In the genomic region with DNA sequence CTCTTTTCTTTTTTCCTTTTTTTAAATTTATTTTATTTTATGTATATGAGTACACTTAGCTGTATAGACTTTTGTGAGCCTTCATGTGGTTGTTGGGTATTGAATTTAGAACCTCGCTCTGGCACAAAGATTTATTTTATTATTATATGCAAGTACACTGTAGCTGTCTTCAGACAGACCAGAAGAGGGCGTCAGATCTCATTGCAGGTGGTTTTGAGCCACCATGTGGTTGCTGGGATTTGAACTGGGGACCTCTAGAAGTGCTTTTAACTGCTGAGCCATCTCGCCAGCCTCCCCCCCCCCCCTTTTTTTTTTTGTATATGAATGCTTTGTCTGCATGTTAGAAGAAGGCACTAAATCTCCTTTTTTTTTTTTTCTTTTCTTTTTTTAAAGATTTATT, we compare ENCODE assay signal across 25 mouse cellular contexts. TPM values are rescaled to one million over a fixed set of nuclear protein-coding genes. Genes with fewer than 3 reads are reported as not detected.
A peak's percentile ranks its signal among the peaks of the same experiment; 100 is the strongest.
DNase-seq lines count a peak whose midpoint lies in the region; ATAC-seq and TF ChIP-seq lines count a peak whose summit lies in the region.
"Had no signal": no experiment of that assay in that cellular context is flagged by ENCODE, and none has a peak within 500 bp of the region (broad histone marks: within the 10 kb centered on the region; RNA-seq: fewer than 3 reads in every experiment).

No protein-coding gene starts in this region.

- peaks cover 0 to 21% of the 10 kb centered on the region in 2 experiments; a peak in 2 of 4 replicates for H3K4me1 ChIP-seq in MEL (ENCODE audit: control insufficient read depth in 1 of 2, insufficient read depth in 2 of 2, low read length in 2 of 2)
- H3K4me1 ChIP-seq in hindbrain, embryonic 12.5 days: no peaks in the 10 kb centered on the region
- no peaks in the 10 kb centered on the region for H3K4me1 ChIP-seq in midbrain, embryonic 14.5 days (ENCODE audit: control insufficient read depth, insufficient read depth, low read length)
- H3K4me1 ChIP-seq: forebrain, embryonic 15.5 days; limb, embryonic 12.5 days; neural tube, embryonic 15.5 days had no signal

- H3K36me3 ChIP-seq in MEL (ENCODE audit: control insufficient read depth in 1 of 2, insufficient read depth in 2 of 2, low read length in 2 of 2): peaks cover 18 to 82% of the 10 kb centered on the region in 2 experiments
- peaks cover 13% of the 10 kb centered on the region; the same call in 1 of the 2 replicates for H3K36me3 ChIP-seq in splenic B cell, adult 2 months (ENCODE audit: control insufficient read depth, insufficient read depth, low read length, poor library complexity, severe bottlenecking)
- H3K36me3 ChIP-seq in hindbrain, embryonic 12.5 days: peaks cover 67% of the 10 kb centered on the region
- peaks cover 82% of the 10 kb centered on the region for H3K36me3 ChIP-seq in midbrain, embryonic 14.5 days (ENCODE audit: control insufficient read depth, insufficient read depth, low read length)

- H3K79me2 ChIP-seq in MEL (ENCODE audit: control insufficient read depth, insufficient read depth, low read length, poor library complexity): no peaks in the 10 kb centered on the region

- TF ChIP-seq EP300 in MEL (IDR thresholded peaks at IDR 0.05; ENCODE audit: low read depth in 1 of 2, low read length in 2 of 2): no peak

- H3K4me2 ChIP-seq in hindbrain, embryonic 12.5 days (replicated peaks): no peak overlapping the region
- H3K4me2 ChIP-seq in midbrain, embryonic 14.5 days (ENCODE audit: low read length): no peak overlapping the region
- H3K4me2 ChIP-seq: forebrain, embryonic 15.5 days; heart, embryonic 11.5 days; limb, embryonic 12.5 days; liver, embryonic 13.5 days; neural tube, embryonic 15.5 days had no signal

- no peak overlapping the region for H3K27ac ChIP-seq in layer of hippocampus, adult 2 months
- H3K27ac ChIP-seq in MEL (ENCODE audit: control insufficient read depth, low read depth, low read length): no peak overlapping the region
- no peak overlapping the region for H3K27ac ChIP-seq in hindbrain, embryonic 12.5 days
- no peak overlapping the region for H3K27ac ChIP-seq in midbrain, embryonic 14.5 days (replicated peaks; ENCODE audit: low read depth, low read length)
- H3K27ac ChIP-seq: forebrain, embryonic 15.5 days; limb, embryonic 12.5 days; liver, embryonic 13.5 days; macrophage; neural tube, embryonic 15.5 days had no signal

- 84% methylated on average over 3 of the region's 3 CpGs for WGBS in hindbrain, embryonic 12.5 days
- WGBS in midbrain, embryonic 14.5 days: 79% methylated on average over 3 of the region's 3 CpGs

- no peaks in the 10 kb centered on the region for H3K9me3 ChIP-seq in MEL (replicated peaks; ENCODE audit: insufficient read depth, low read length)
- H3K9me3 ChIP-seq in hindbrain, embryonic 12.5 days (replicated peaks): no peaks in the 10 kb centered on the region
- no peaks in the 10 kb centered on the region for H3K9me3 ChIP-seq in midbrain, embryonic 14.5 days (ENCODE audit: control insufficient read depth, low read length)
- H3K9me3 ChIP-seq: forebrain, embryonic 15.5 days; limb, embryonic 12.5 days; liver, embryonic 13.5 days; neural tube, embryonic 15.5 days had no signal

- no peak for DNase-seq in layer of hippocampus, adult 2 months (ENCODE audit: low spot score in 2 of 2)
- no peak for DNase-seq in layer of hippocampus, adult 11-12 months (ENCODE audit: low spot score)
- DNase-seq in CD4-positive helper T cell, adult 2 months (ENCODE audit: low read depth, low spot score): peak; percentile 5
- peak; percentile 54 for DNase-seq in MEL (ENCODE audit: low read depth, low spot score)
- DNase-seq in splenic B cell, adult 2 months (ENCODE audit: low read depth, low spot score): peak; percentile 9
- no peak for DNase-seq in Muller cell, postnatal 12 days (ENCODE audit: inconsistent ontology term)
- no peak for DNase-seq in midbrain, embryonic 14.5 days
- DNase-seq: adrenal gland, postnatal 10 days; B cell, adult 2 months; cerebellum, adult 18-20 months; cerebellum, postnatal 25 days; embryo, embryonic 11 days; gastrocnemius, postnatal 10 days; heart, adult 11 months; kidney, postnatal 25 days; liver, embryonic 13.5 days had no signal

- no peaks in the 10 kb centered on the region for H3K27me3 ChIP-seq in MEL (ENCODE audit: control insufficient read depth in 1 of 2, insufficient read depth in 2 of 2, low read length in 2 of 2)
- H3K27me3 ChIP-seq in splenic B cell, adult 2 months (ENCODE audit: control insufficient read depth, insufficient read depth, low read length, poor library complexity, severe bottlenecking): no peaks in the 10 kb centered on the region
- no peaks in the 10 kb centered on the region for H3K27me3 ChIP-seq in hindbrain, embryonic 12.5 days
- no peaks in the 10 kb centered on the region for H3K27me3 ChIP-seq in midbrain, embryonic 14.5 days (ENCODE audit: control insufficient read depth, insufficient read depth, low read length)
- H3K27me3 ChIP-seq: forebrain, embryonic 15.5 days; limb, embryonic 12.5 days; liver, embryonic 13.5 days; neural tube, embryonic 15.5 days had no signal

- TF ChIP-seq RAD21 in MEL (IDR thresholded peaks at IDR 0.05; ENCODE audit: low read depth, low read length): no peak

- TF ChIP-seq POLR2A in MEL (IDR thresholded peaks at IDR 0.05; ENCODE audit: control insufficient read depth in 1 of 2, insufficient read depth in 1 of 2, low read depth in 1 of 2, low read length in 2 of 2, poor library complexity in 1 of 2): no peak

- peak; percentile 30 for TF ChIP-seq CTCF in layer of hippocampus, adult 2 months (conservative IDR thresholded peaks at IDR 0.05)
- peak in 2 of 3 experiments; percentile 21 to 41; a peak in 3 of 6 replicates for TF ChIP-seq CTCF in MEL (IDR thresholded peaks at IDR 0.05 in 2 of 3, conservative IDR thresholded peaks at IDR 0.05 in 1 of 3; ENCODE audit: control insufficient read depth in 1 of 3, insufficient read depth in 1 of 3, low read depth in 2 of 3, low read length in 3 of 3, poor library complexity in 1 of 3, severe bottlenecking in 1 of 3)

- no peak overlapping the region for H3K4me3 ChIP-seq in layer of hippocampus, adult 2 months
- H3K4me3 ChIP-seq in MEL (ENCODE audit: control insufficient read depth in 1 of 2, insufficient read depth in 1 of 2, low read depth in 2 of 2, low read length in 2 of 2): no peak overlapping the region
- no peak overlapping the region for H3K4me3 ChIP-seq in hindbrain, embryonic 12.5 days
- H3K4me3 ChIP-seq in midbrain, embryonic 14.5 days (replicated peaks; ENCODE audit: low read depth, low read length): no peak overlapping the region
- H3K4me3 ChIP-seq: forebrain, embryonic 15.5 days; limb, embryonic 12.5 days; liver, embryonic 13.5 days; neural tube, embryonic 15.5 days had no signal

- no peak for ATAC-seq in hindbrain, embryonic 12.5 days (ENCODE audit: low FRiP score)
- no peak for ATAC-seq in midbrain, embryonic 14.5 days (ENCODE audit: low FRiP score, low TSS enrichment)
- ATAC-seq: activated CD4-positive, CD25-positive, alpha-beta regulatory T cell, adult 4 months; forebrain, embryonic 15.5 days; hindbrain, embryonic 16.5 days; intestine, postnatal 0 days had no signal

- H3K9ac ChIP-seq in MEL (ENCODE audit: control insufficient read depth, low read depth, low read length, poor library complexity, severe bottlenecking): no peak overlapping the region
- no peak overlapping the region for H3K9ac ChIP-seq in hindbrain, embryonic 12.5 days
- no peak overlapping the region for H3K9ac ChIP-seq in midbrain, embryonic 14.5 days (replicated peaks; ENCODE audit: low read length)
- H3K9ac ChIP-seq: forebrain, embryonic 15.5 days; limb, embryonic 12.5 days; liver, embryonic 13.5 days; neural tube, embryonic 15.5 days had no signal

TF ChIP-seq in MEL, 35 proteins besides CTCF, POLR2A, EP300 and RAD21:
- TF ChIP-seq SMC3 (IDR thresholded peaks at IDR 0.05; ENCODE audit: low read depth, low read length): 0 out of 2 replicates have a peak, but pooled peaks have one; percentile 6
- no peak for TF ChIP-seq HCFC1 (IDR thresholded peaks at IDR 0.05; ENCODE audit: low read depth, low read length)

RNA-seq across cellular contexts. Expression of gene Cdk12, which starts 35.6 kb away (rescaled TPM):
- total RNA-seq in layer of hippocampus, adult 2 months (2021): 10 to 100 TPM; 40.9 to 47.0 TPM
- 34.3 and 35.2 TPM in 2 replicates for total RNA-seq in MEL (2012; rRNA removed)
- polyA plus RNA-seq in MEL (2012; ENCODE audit: insufficient read depth in 1 of 2, insufficient read length in 2 of 2, low read depth in 1 of 2, low replicate concordance in 2 of 2, missing spikeins in 1 of 2): 10 to 100 TPM; 34.6 to 45.5 TPM
- 14.6 and 15.1 TPM in 2 replicates for polyA plus RNA-seq in hindbrain, embryonic 12.5 days (2016; fragmentation: Nextera tagmentation; extraction: Ambion mirVana)
- 11.1 and 12.4 TPM in 2 replicates for polyA plus RNA-seq in midbrain, embryonic 14.5 days (2014; fragmentation: Nextera tagmentation; extraction: Ambion mirVana)

RNA-seq across cellular contexts. Expression of gene Med1, which starts 45.3 kb away (rescaled TPM):
- total RNA-seq in layer of hippocampus, adult 2 months (2021): 10 to 100 TPM; 53.4 to 54.5 TPM
- 39.9 and 43.6 TPM in 2 replicates for total RNA-seq in MEL (2012; rRNA removed)
- polyA plus RNA-seq in MEL (2012; ENCODE audit: insufficient read depth in 1 of 2, insufficient read length in 2 of 2, low read depth in 1 of 2, low replicate concordance in 2 of 2, missing spikeins in 1 of 2): 100 to 1,000 TPM in 1 of 2 experiments, 10 to 100 TPM in 1; 58.6 to 122 TPM
- 74.3 and 84.9 TPM in 2 replicates for polyA plus RNA-seq in hindbrain, embryonic 12.5 days (2016; fragmentation: Nextera tagmentation; extraction: Ambion mirVana)
- 55.9 and 69.7 TPM in 2 replicates for polyA plus RNA-seq in midbrain, embryonic 14.5 days (2014; fragmentation: Nextera tagmentation; extraction: Ambion mirVana)

Comparison
In these comparisons a context has a peak if more than half of its experiments do, and no peak if none do; other contexts are left out.
1. DNase-seq: peak in CD4-positive helper T cell, adult 2 months (single experiment), MEL (single experiment) and splenic B cell, adult 2 months (single experiment); none in layer of hippocampus, adult 2 months (0 of 2), layer of hippocampus, adult 11-12 months (single experiment), Muller cell, postnatal 12 days (single experiment) and midbrain, embryonic 14.5 days (single experiment).